Mouse (Mus musculus) left cerebral cortex, adult 11 months (tissue): ENCODE results near the gene Vmn2r-ps159.
"Not testable (repeated sequence)": the region's sequence is repeated elsewhere in the genome, so short reads cannot be mapped to it uniquely, and the experiment has no call there.

Experiments used
- DNase-seq: peaks from one replicate; pipeline ENCODE4 v3.0.0; 2022; ENCODE audit warnings: low spot score

Gene Vmn2r-ps159

GRCm38 (mm10) chr4:156330803-156331202 lies at the start of gene Vmn2r-ps159:
Gene Vmn2r-ps159 (plus strand): TSS chr4:156331103.
- not testable (repeated sequence) for DNase-seq

- DNase-seq = not testable (repeated sequence)
Measured at GRCm38 (mm10) chr4:156341601-156342504, 10.9 kb downstream of the Vmn2r-ps159 start.

- no peak for DNase-seq
Measured at GRCm38 (mm10) chr4:156342569-156343325, 11.8 kb downstream of the Vmn2r-ps159 start.

- DNase-seq = no peak
Measured at GRCm38 (mm10) chr4:156343332-156343731, 12.4 kb downstream of the Vmn2r-ps159 start.

- not testable (repeated sequence) for DNase-seq
Measured at GRCm38 (mm10) chr4:156356756-156357437, 26.0 kb downstream of the Vmn2r-ps159 start.
